Mouse (Mus musculus): ENCODE results near the gene Ogfod3. TPM values are rescaled to one million over a fixed set of nuclear protein-coding genes. Genes with fewer than 3 reads are reported as not detected.

Gene Ogfod3
- polyA plus RNA-seq, 1 experiment from 2014 or later = 37.9 TPM

DNA sequence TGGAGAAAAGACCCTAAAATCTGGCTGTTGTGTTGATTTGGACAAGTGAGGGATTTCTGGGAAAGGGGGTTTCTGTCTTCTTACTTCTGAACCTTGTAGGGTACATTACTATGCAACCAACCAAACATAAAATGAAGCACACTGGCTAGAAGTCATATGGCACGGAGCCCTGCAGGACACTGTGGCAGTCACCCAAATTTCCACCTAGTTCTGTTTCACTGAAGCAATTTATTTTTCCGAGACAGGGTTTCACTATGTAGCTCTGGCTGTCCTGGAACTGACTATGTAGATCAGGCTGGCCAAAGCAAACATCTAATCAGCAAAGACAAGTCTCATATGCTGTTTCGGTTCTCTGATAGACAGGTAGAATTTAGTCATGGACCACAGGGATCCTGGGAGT is 14.8 kb downstream of the Ogfod3 start:
- no peak overlapping the region for H3K27ac ChIP-seq
- H3K4me2 ChIP-seq (ENCODE audit: low read length) = no peak overlapping the region
- H3K4me1 ChIP-seq (replicated peaks; ENCODE audit: insufficient read depth, low read length) = no peaks in the 10 kb centered on the region
- H3K36me3 ChIP-seq (ENCODE audit: insufficient read depth, low read length) = no peaks in the 10 kb centered on the region
- H3K9me3 ChIP-seq (replicated peaks; ENCODE audit: low read length) = no peaks in the 10 kb centered on the region
- DNase-seq (ENCODE audit: low spot score) (no peak), ATAC-seq (replicated peaks; ENCODE audit: low FRiP score, low read depth) (no peak)
- H3K4me3 ChIP-seq (replicated peaks; ENCODE audit: low read depth, low read length) = no peak overlapping the region
- no peak overlapping the region for H3K9ac ChIP-seq (ENCODE audit: low read depth, low read length)
- TF ChIP-seq CTCF (IDR thresholded peaks at IDR 0.05; ENCODE audit: low read depth) = no peak
- H3K27me3 ChIP-seq (ENCODE audit: insufficient read depth, low read length) = no peaks in the 10 kb centered on the region
- WGBS = 73% methylated on average over 3 of the region's 3 CpGs

GRCm38 (mm10) chr11:121176285-121177270 is 27.9 kb downstream of the Ogfod3 start:
- Histone ChIP-seq H3K4me1 (replicated peaks; ENCODE audit: insufficient read depth, low read length) (no peaks in the 10 kb centered on the region; the same call in 1 of the 2 replicates), H3K4me2 (ENCODE audit: low read length) (no peak overlapping the region), H3K36me3 (ENCODE audit: insufficient read depth, low read length) (no peaks in the 10 kb centered on the region), H3K4me3 (replicated peaks; ENCODE audit: low read depth, low read length) (no peak overlapping the region), H3K27me3 (ENCODE audit: insufficient read depth, low read length) (no peaks in the 10 kb centered on the region), H3K9me3 (replicated peaks; ENCODE audit: low read length) (no peaks in the 10 kb centered on the region), H3K27ac (no peak overlapping the region), H3K9ac (ENCODE audit: low read depth, low read length) (no peak overlapping the region)
- WGBS = 56% methylated on average over 12 of the region's 12 CpGs
- peak; percentile 50; the same call in 1 of the 2 replicates for ATAC-seq (replicated peaks; ENCODE audit: low FRiP score, low read depth)
- peak; percentile 91 for TF ChIP-seq CTCF (IDR thresholded peaks at IDR 0.05; ENCODE audit: low read depth)
- DNase-seq (ENCODE audit: low spot score) = peak; percentile 62

DNA sequence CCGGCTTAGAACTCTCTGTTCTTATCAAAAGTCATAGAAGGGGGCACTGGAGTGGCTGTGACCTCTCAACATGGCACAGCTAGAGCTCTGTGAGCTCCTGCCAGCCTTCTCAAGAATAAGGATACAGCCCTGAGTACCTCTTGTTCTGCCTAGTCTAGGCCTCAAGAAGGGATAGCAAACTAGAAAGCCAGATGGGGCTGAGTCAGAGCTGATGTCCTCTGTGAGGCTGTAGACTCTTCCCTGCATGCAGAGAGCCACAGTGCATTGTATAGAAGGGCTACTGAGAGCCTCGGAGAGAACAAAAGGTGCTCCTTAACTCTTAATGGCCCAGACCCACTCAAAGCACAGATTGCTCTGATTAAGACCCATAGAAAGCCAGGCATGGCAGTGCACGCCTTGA is 30.3 kb downstream of the Ogfod3 start:
- Histone ChIP-seq H3K36me3 (ENCODE audit: insufficient read depth, low read length) (no peaks in the 10 kb centered on the region), H3K4me3 (replicated peaks; ENCODE audit: low read depth, low read length) (no peak overlapping the region), H3K4me2 (ENCODE audit: low read length) (no peak overlapping the region), H3K9ac (ENCODE audit: low read depth, low read length) (no peak overlapping the region), H3K4me1 (replicated peaks; ENCODE audit: insufficient read depth, low read length) (no peaks in the 10 kb centered on the region; the same call in 1 of the 2 replicates), H3K27ac (no peak overlapping the region), H3K9me3 (replicated peaks; ENCODE audit: low read length) (no peaks in the 10 kb centered on the region), H3K27me3 (ENCODE audit: insufficient read depth, low read length) (no peaks in the 10 kb centered on the region)
- DNase-seq (ENCODE audit: low spot score) (no peak), ATAC-seq (replicated peaks; ENCODE audit: low FRiP score, low read depth) (no peak)
- no peak for TF ChIP-seq CTCF (IDR thresholded peaks at IDR 0.05; ENCODE audit: low read depth)
- WGBS = 55% methylated on average over 3 of the region's 3 CpGs

- Histone ChIP-seq H3K4me3 (replicated peaks; ENCODE audit: low read depth, low read length) (no peak overlapping the region), H3K9me3 (replicated peaks; ENCODE audit: low read length) (no peaks in the 10 kb centered on the region), H3K27ac (no peak overlapping the region), H3K9ac (ENCODE audit: low read depth, low read length) (no peak overlapping the region), H3K36me3 (ENCODE audit: insufficient read depth, low read length) (no peaks in the 10 kb centered on the region), H3K4me2 (ENCODE audit: low read length) (no peak overlapping the region), H3K27me3 (ENCODE audit: insufficient read depth, low read length) (no peaks in the 10 kb centered on the region), H3K4me1 (replicated peaks; ENCODE audit: insufficient read depth, low read length) (no peaks in the 10 kb centered on the region; the same call in 1 of the 2 replicates)
- TF ChIP-seq CTCF (IDR thresholded peaks at IDR 0.05; ENCODE audit: low read depth) = no peak
- WGBS = 82% methylated on average over 5 of the region's 5 CpGs
- ATAC-seq (replicated peaks; ENCODE audit: low FRiP score, low read depth) = no peak
- no peak for DNase-seq (ENCODE audit: low spot score)
Measured at GRCm38 (mm10) chr11:121173203-121173602, 31.3 kb downstream of the Ogfod3 start.

GRCm38 (mm10) chr11:121163751-121164150 is 40.8 kb downstream of the Ogfod3 start:
- Histone ChIP-seq H3K9ac (ENCODE audit: low read depth, low read length) (no peak overlapping the region), H3K4me3 (replicated peaks; ENCODE audit: low read depth, low read length) (no peak overlapping the region), H3K9me3 (replicated peaks; ENCODE audit: low read length) (no peaks in the 10 kb centered on the region), H3K4me2 (ENCODE audit: low read length) (no peak overlapping the region), H3K4me1 (replicated peaks; ENCODE audit: insufficient read depth, low read length) (no peaks in the 10 kb centered on the region), H3K27me3 (ENCODE audit: insufficient read depth, low read length) (no peaks in the 10 kb centered on the region), H3K36me3 (ENCODE audit: insufficient read depth, low read length) (no peaks in the 10 kb centered on the region), H3K27ac (no peak overlapping the region)
- no peak for DNase-seq (ENCODE audit: low spot score)
- 84% methylated on average over 4 of the region's 4 CpGs for WGBS
- no peak for ATAC-seq (replicated peaks; ENCODE audit: low FRiP score, low read depth)
- TF ChIP-seq CTCF (IDR thresholded peaks at IDR 0.05; ENCODE audit: low read depth) = no peak

GRCm38 (mm10) chr11:121160636-121161346 is 43.7 kb downstream of the Ogfod3 start:
- H3K9me3 ChIP-seq (replicated peaks; ENCODE audit: low read length) = no peaks in the 10 kb centered on the region
- no peaks in the 10 kb centered on the region for H3K36me3 ChIP-seq (ENCODE audit: insufficient read depth, low read length)
- H3K27me3 ChIP-seq (ENCODE audit: insufficient read depth, low read length) = 0 out of 2 replicates have a peak, but pooled peaks cover 13% of the 10 kb centered on the region
- WGBS = 72% methylated on average over 26 of the region's 26 CpGs
- no peak overlapping the region for H3K9ac ChIP-seq (ENCODE audit: low read depth, low read length)
- no peak overlapping the region for H3K4me3 ChIP-seq (replicated peaks; ENCODE audit: low read depth, low read length)
- ATAC-seq (replicated peaks; ENCODE audit: low FRiP score, low read depth) (no peak; the same call in 1 of the 2 replicates), DNase-seq (ENCODE audit: low spot score) (peak; percentile 47)
- H3K4me2 ChIP-seq (ENCODE audit: low read length) = no peak overlapping the region
- H3K4me1 ChIP-seq (replicated peaks; ENCODE audit: insufficient read depth, low read length) = 0 out of 2 replicates have a peak, but pooled peaks cover 6% of the 10 kb centered on the region
- no peak overlapping the region for H3K27ac ChIP-seq
- no peak for TF ChIP-seq CTCF (IDR thresholded peaks at IDR 0.05; ENCODE audit: low read depth)

All from kidney, postnatal 0 days (tissue).